Mouse (Mus musculus) testis, adult 2 months (tissue): ENCODE measurements around the gene Runx2.

Source experiments
- CTCF ChIP-seq: fragments of 200-500 bp; IDR thresholded peaks from 2 replicates; pipeline ENCODE4 v1.5.1; 2012; ENCODE audit warnings: low read depth, mild to moderate bottlenecking, inconsistent platforms, low read length, moderate library complexity; ENCODE audit not compliant: control insufficient read depth, insufficient read depth, insufficient replicate concordance
- POLR2A ChIP-seq: fragments of 200-500 bp; IDR thresholded peaks from 2 replicates; pipeline ENCODE4 v1.6.1; 2012; ENCODE audit warnings: low read depth, mild to moderate bottlenecking, inconsistent platforms, low read length, moderate library complexity; ENCODE audit not compliant: control insufficient read depth

DNA sequence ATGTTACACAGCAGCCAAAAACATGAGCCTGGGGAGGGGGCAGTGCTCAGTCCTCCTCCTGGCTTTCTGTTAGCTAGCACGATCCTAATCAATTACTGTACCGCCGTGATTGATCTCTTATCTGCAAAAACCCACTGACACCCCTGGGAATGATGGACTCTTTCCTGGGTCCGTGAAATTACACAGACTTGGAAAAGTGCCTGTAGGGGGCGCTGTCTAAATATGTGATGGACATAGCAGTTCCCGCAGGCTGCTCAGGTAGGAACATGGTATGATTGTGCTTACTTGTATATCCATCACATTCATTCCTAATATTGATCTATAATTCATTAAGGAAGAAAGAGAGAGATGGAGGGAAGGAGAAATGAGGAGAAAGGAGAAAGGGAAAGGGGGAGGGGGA lies 284.6 kb downstream of the Runx2 start:
- TF ChIP-seq CTCF, result no peak
- no peak for TF ChIP-seq POLR2A
